Mouse (Mus musculus) heart, embryonic 10.5 days (tissue): ENCODE results near the gene Kcng4. TPM values are rescaled to one million over a fixed set of nuclear protein-coding genes. Genes with fewer than 3 reads are reported as not detected.
A peak's percentile ranks its signal among the peaks of the same experiment; 100 is the strongest.

Source experiments
- DNase-seq: peaks from one replicate; pipeline ENCODE4 v3.0.0-alpha.2; 2017; ENCODE audit warnings: low spot score
- H3K27ac ChIP-seq: fragments of 300-500 bp; sonication (generic); 2 replicates; pipeline ENCODE4 v1.5.1; 2016; ENCODE audit warnings: mild to moderate bottlenecking
- H3K27me3 ChIP-seq: fragments of 300-500 bp; sonication (generic); 2 replicates; pipeline ENCODE4 v1.6.1; 2016; ENCODE audit warnings: mild to moderate bottlenecking; ENCODE audit not compliant: poor library complexity, insufficient read depth, severe bottlenecking
- H3K36me3 ChIP-seq: fragments of 300-500 bp; sonication (generic); 2 replicates; pipeline ENCODE4 v1.6.1; 2016; ENCODE audit warnings: mild to moderate bottlenecking, moderate library complexity
- H3K4me1 ChIP-seq: fragments of 300-500 bp; sonication (generic); 2 replicates; pipeline ENCODE4 v1.6.1; 2016; ENCODE audit warnings: mild to moderate bottlenecking
- H3K4me3 ChIP-seq: fragments of 300-500 bp; sonication (generic); 2 replicates; pipeline ENCODE4 v1.5.1; 2016; ENCODE audit warnings: mild to moderate bottlenecking, moderate library complexity
- H3K9me3 ChIP-seq: fragments of 300-500 bp; sonication (generic); 2 replicates; pipeline ENCODE4 v1.6.1; 2016; ENCODE audit warnings: mild to moderate bottlenecking, moderate library complexity
- WGBS: fragments of 180-500 bp; shearing (Covaris S2); methylation state at CpG from one replicate; pipeline ENCODE4 v1.1.7; 2016; 5-methylcytosine and 5-hydroxymethylcytosine counted together
- polyA plus RNA-seq: library from polyadenylated mRNA; unstranded; fragments of >200 nt; fragmentation: Nextera tagmentation; extraction: Ambion mirVana; gene quantifications from 2 replicates; pipeline ENCODE4 v1.2.1, GENCODE M21; 2016

Gene Kcng4
- polyA plus RNA-seq, 1 experiment from 2014 or later, result not detected

DNA sequence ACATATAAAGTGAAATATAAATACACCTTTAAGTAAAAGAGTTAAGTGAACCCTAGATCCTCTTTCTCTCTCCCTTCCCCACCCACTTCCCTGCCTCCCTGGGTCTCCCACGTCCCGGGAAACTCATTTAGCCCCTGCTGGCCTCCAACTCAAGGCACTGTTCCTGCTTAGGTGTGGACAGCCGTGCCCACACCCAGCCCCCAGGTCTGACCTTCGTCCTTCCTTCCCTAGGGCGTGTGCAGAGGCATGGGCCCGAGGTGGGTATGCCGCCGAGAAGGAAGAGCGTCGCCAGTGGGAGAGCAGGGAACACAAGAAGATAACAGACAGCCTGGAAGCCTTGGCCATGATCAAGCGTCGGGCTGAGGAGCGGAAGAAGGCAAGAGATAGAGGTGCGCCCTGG is 45.1 kb downstream of the Kcng4 start:
- WGBS, result 59% methylated on average over 14 of the region's 14 CpGs

GRCm38 (mm10) chr8:119588844-119589243 is 46.6 kb downstream of the Kcng4 start:
- no peaks in the 10 kb centered on the region for H3K36me3 ChIP-seq
- H3K27me3 ChIP-seq, result peaks cover 8% of the 10 kb centered on the region; the same call in 1 of the 2 replicates
- peak; percentile 90 for DNase-seq
- 13% methylated on average over 10 of the region's 10 CpGs for WGBS
- H3K27ac ChIP-seq, result peak overlapping the region; percentile 80
- no peaks in the 10 kb centered on the region for H3K9me3 ChIP-seq
- H3K4me1 ChIP-seq, result peaks cover 40% of the 10 kb centered on the region
- no peak overlapping the region; the same call in 1 of the 2 replicates for H3K4me3 ChIP-seq

More for the DNA sequence above, 45.1 kb downstream of the Kcng4 start:
- Histone ChIP-seq H3K9me3 (no peaks in the 10 kb centered on the region), H3K36me3 (no peaks in the 10 kb centered on the region), H3K27ac (no peak overlapping the region), H3K27me3 (peaks cover 8% of the 10 kb centered on the region; the same call in 1 of the 2 replicates), H3K4me1 (peaks cover 38% of the 10 kb centered on the region), H3K4me3 (no peak overlapping the region)
- no peak for DNase-seq

DNA sequence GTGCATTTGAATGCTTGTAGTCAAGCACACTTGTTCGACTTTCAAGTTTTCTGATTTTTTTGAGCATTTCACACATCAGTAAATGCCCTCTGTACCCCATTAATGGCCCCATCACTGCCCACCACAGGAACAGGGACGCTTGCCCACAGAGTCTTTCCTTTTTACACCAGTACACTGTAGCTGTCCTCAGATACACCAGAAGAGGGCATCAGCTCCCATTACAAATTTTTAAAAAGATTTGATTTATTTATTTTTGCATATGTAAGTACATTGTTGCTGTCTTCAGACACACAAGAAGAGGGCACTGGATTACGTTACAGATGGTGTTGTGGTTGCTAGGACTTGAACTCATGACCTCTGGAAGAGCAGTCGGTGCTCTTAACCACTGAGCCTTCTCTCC is 47.2 kb downstream of the Kcng4 start:
- H3K27ac ChIP-seq, result peak overlapping the region; percentile 80
- peaks cover 8% of the 10 kb centered on the region; the same call in 1 of the 2 replicates for H3K27me3 ChIP-seq
- H3K9me3 ChIP-seq, result no peaks in the 10 kb centered on the region
- peaks cover 39% of the 10 kb centered on the region for H3K4me1 ChIP-seq
- H3K36me3 ChIP-seq, result no peaks in the 10 kb centered on the region
- no peak overlapping the region; the same call in 1 of the 2 replicates for H3K4me3 ChIP-seq
- DNase-seq, result no peak
- WGBS, result 53% methylated on average over 4 of the region's 4 CpGs

GRCm38 (mm10) chr8:119585901-119586300 is 49.6 kb downstream of the Kcng4 start:
- peaks cover 54% of the 10 kb centered on the region for H3K4me1 ChIP-seq
- no peak for DNase-seq
- WGBS, result 16% methylated on average over 24 of the region's 24 CpGs

DNA sequence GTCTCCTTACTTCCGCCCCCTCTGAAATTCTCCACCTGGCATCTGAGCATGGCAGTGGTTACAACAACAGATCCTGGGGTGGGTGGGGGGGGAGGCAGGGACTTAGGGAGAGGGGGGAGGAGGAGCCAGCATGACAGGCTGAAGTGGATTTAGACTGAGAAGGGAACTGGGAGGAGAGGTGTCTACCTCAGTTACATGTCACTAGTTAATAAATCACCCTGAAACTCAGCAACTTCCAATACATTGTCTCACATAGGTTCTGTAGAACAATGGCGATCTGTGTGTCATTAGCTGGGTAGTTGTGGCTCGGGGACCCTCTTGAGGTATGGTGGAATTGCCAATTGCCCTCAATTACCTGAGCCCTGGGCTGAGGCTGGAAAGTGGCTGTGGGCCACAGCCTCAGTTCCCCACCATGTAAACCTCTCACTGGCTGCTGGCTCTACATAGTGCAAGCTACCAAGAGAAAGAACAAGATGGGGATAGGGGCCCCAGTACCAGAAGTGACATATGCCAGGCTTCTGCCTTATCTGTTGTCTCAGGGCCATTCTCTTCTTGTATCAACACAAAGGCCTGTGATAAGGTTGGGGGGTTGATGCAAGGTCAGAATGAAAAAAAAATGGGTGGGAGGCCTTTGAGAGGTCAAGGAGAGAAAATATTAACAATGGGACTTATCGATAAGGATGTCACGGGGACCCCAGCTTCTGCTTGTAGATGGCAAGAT is 54.9 kb downstream of the Kcng4 start:
- Histone ChIP-seq H3K4me3 (no peak overlapping the region; the same call in 1 of the 2 replicates), H3K27me3 (peaks cover 29% of the 10 kb centered on the region), H3K9me3 (no peaks in the 10 kb centered on the region), H3K36me3 (no peaks in the 10 kb centered on the region), H3K27ac (peak overlapping the region; percentile 53), H3K4me1 (peaks cover 47% of the 10 kb centered on the region)
- DNase-seq, result no peak
- WGBS, result 53% methylated on average over 5 of the region's 5 CpGs

More at GRCm38 (mm10) chr8:119585901-119586300, 49.6 kb downstream of the Kcng4 start:
- no peaks in the 10 kb centered on the region; the same call in 1 of the 2 replicates for H3K27me3 ChIP-seq
- H3K36me3 ChIP-seq, result no peaks in the 10 kb centered on the region
- peak overlapping the region; percentile 48 for H3K4me3 ChIP-seq
- no peaks in the 10 kb centered on the region for H3K9me3 ChIP-seq
- peak overlapping the region; percentile 80 for H3K27ac ChIP-seq

GRCm38 (mm10) chr8:119579096-119579495 is 56.4 kb downstream of the Kcng4 start:
- Histone ChIP-seq H3K27ac (no peak overlapping the region), H3K9me3 (no peaks in the 10 kb centered on the region), H3K36me3 (no peaks in the 10 kb centered on the region), H3K27me3 (peaks cover 30% of the 10 kb centered on the region), H3K4me3 (no peak overlapping the region), H3K4me1 (peaks cover 54% of the 10 kb centered on the region)
- no peak for DNase-seq
- WGBS, result 43% methylated on average over 13 of the region's 13 CpGs

DNA sequence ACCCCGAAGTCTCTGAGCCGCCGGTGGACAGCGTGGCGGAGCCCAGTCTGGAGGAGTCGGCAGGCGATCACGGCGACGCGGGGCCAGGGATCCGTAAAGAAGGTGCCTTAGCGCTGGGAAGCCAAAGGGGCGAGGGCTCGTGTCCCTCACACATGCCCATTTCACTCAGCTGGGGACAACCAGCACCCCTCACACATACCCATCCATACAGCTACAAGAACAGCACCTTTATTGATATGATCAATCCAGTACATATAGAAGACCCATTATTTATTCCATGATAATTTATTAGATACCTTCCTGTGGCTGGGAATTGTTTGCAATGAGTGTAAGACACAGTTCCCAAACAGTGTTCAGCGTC is 60.1 kb downstream of the Kcng4 start:
- DNase-seq, result no peak
- H3K4me1 ChIP-seq, result peaks cover 53% of the 10 kb centered on the region
- no peaks in the 10 kb centered on the region for H3K36me3 ChIP-seq
- peak overlapping the region; percentile 93 for H3K4me3 ChIP-seq
- 2% methylated on average over 16 of the region's 16 CpGs for WGBS
- H3K9me3 ChIP-seq, result no peaks in the 10 kb centered on the region
- H3K27me3 ChIP-seq, result peaks cover 30% of the 10 kb centered on the region
- peak overlapping the region; percentile 93 for H3K27ac ChIP-seq

- Histone ChIP-seq H3K36me3 (no peaks in the 10 kb centered on the region), H3K27ac (peak within 1 kb of the TSS; percentile 93), H3K4me1 (peaks cover 53% of the 10 kb centered on the region), H3K4me3 (peak within 1 kb of the TSS; percentile 93), H3K27me3 (peaks cover 30% of the 10 kb centered on the region), H3K9me3 (no peaks in the 10 kb centered on the region)
- under 1% methylated on average over 94 of the region's 97 CpGs for WGBS
- DNase-seq, result peak; percentile 96
Observed at GRCm38 (mm10) chr8:119574437-119575365, 60.8 kb downstream of the Kcng4 start, which contains the start of the genes Hsdl1 and Dnaaf1. TSS of gene Hsdl1 (minus strand) at chr8:119575183. TSS of gene Dnaaf1 (plus strand) at chr8:119575235.

Other genes starting within 250 kb of the Kcng4 start
- gene Mlycd, start 240.8 kb downstream of the Kcng4 start, polyA plus RNA-seq, result 15.2 and 17.7 TPM in 2 replicates
- gene Osgin1, start 201.6 kb downstream of the Kcng4 start, polyA plus RNA-seq, result 0.20 and 2.7 TPM in 2 replicates
- gene Necab2, start 189.0 kb downstream of the Kcng4 start, polyA plus RNA-seq, result 1.9 and 3.4 TPM in 2 replicates
- not detected in 2 replicates for gene Slc38a8, start 134.0 kb downstream of the Kcng4 start, polyA plus RNA-seq
- 86.9 and 98.4 TPM in 2 replicates for gene Mbtps1, start 76.9 kb downstream of the Kcng4 start, polyA plus RNA-seq
- 35.3 and 47.9 TPM in 2 replicates for gene Hsdl1, start 60.5 kb downstream of the Kcng4 start, polyA plus RNA-seq
- gene Dnaaf1, start 60.4 kb downstream of the Kcng4 start, polyA plus RNA-seq, result 0.11 and 0.31 TPM in 2 replicates
- gene Taf1c, start 30.5 kb downstream of the Kcng4 start, polyA plus RNA-seq, result 9.9 and 11.2 TPM in 2 replicates
- gene Adad2, start 22.9 kb downstream of the Kcng4 start, polyA plus RNA-seq, result 0.14 TPM in 1 of 2 replicates, not detected in the other
- gene Wfdc1, start 30.7 kb upstream of the Kcng4 start, polyA plus RNA-seq, result 1.3 and 1.6 TPM in 2 replicates
- 0.36 and 1.5 TPM in 2 replicates for gene Atp2c2, start 64.3 kb upstream of the Kcng4 start, polyA plus RNA-seq
- 14.5 and 19.8 TPM in 2 replicates for gene Tldc1, start 142.7 kb upstream of the Kcng4 start, polyA plus RNA-seq
- 55.7 and 62.0 TPM in 2 replicates for gene Cotl1, start 204.9 kb upstream of the Kcng4 start, polyA plus RNA-seq
- 9.6 and 10.1 TPM in 2 replicates for gene Klhl36, start 226.6 kb upstream of the Kcng4 start, polyA plus RNA-seq